Mouse (Mus musculus) C2C12 (cell line): ENCODE results near the gene Acvrl1. TPM values are rescaled to one million over a fixed set of nuclear protein-coding genes. Genes with fewer than 3 reads are reported as not detected.

Source experiments
- H3K27me3 ChIP-seq: one replicate; pipeline ENCODE4 v1.6.1; 2011; ENCODE audit not compliant: control insufficient read depth, insufficient read depth, insufficient read length
- H3K36me3 ChIP-seq: one replicate; pipeline ENCODE4 v1.6.1; 2011; ENCODE audit not compliant: control insufficient read depth, insufficient read depth
- H3K4me3 ChIP-seq: one replicate; pipeline ENCODE4 v1.5.1; 2011; ENCODE audit warnings: mild to moderate bottlenecking, control low read depth; ENCODE audit not compliant: poor library complexity, insufficient read depth, severe bottlenecking
- H3K79me2 ChIP-seq: one replicate; pipeline ENCODE4 v1.6.1; 2011; ENCODE audit not compliant: control insufficient read depth, insufficient read depth
- H3K79me3 ChIP-seq: one replicate; pipeline ENCODE4 v1.6.1; 2011; ENCODE audit warnings: low read depth, control low read depth
- H3ac ChIP-seq: one replicate; pipeline ENCODE3; 2011; ENCODE audit warnings: low read depth; ENCODE audit not compliant: control insufficient read depth, insufficient read length
- CEBPB ChIP-seq: IDR thresholded peaks from one replicate; pipeline ENCODE4 v1.6.1; 2011; ENCODE audit warnings: low read depth, mild to moderate bottlenecking, control low read depth, moderate library complexity
- CTCF ChIP-seq: IDR thresholded peaks from one replicate; pipeline ENCODE4 v1.5.1; 2011; ENCODE audit not compliant: control insufficient read depth, insufficient read depth, insufficient read length
- FOSL1 ChIP-seq: IDR thresholded peaks from one replicate; pipeline ENCODE4 v1.8.0; 2011; ENCODE audit warnings: mild to moderate bottlenecking, low read length; ENCODE audit not compliant: poor library complexity, insufficient read depth, severe bottlenecking
- MAX ChIP-seq: IDR thresholded peaks from one replicate; pipeline ENCODE4 v1.6.1; 2011; ENCODE audit warnings: mild to moderate bottlenecking, control low read depth
- MYOD1 ChIP-seq: IDR thresholded peaks from one replicate; pipeline ENCODE4 v1.6.1; 2011; ENCODE audit warnings: low read depth; ENCODE audit not compliant: control insufficient read depth, insufficient read length
- MYOG ChIP-seq: IDR thresholded peaks from one replicate; pipeline ENCODE4 v1.6.1; 2011; ENCODE audit not compliant: control insufficient read depth, insufficient read length; ENCODE audit errors: extremely low read depth
- USF1 ChIP-seq: IDR thresholded peaks from one replicate; pipeline ENCODE4 v1.6.1; 2011; ENCODE audit warnings: low read depth, mild to moderate bottlenecking, control low read depth, moderate library complexity
- polyA plus RNA-seq: library from polyadenylated mRNA; unstranded; fragments of >200 nt; fragmentation: generic; extraction: Trizol; gene quantifications from one replicate; pipeline ENCODE4 v1.2.1, GENCODE M21; 2012; ENCODE audit warnings: missing spikeins

The Acvrl1 gene
- polyA plus RNA-seq, 1 experiment, result 0.05 TPM

- H3K27me3 ChIP-seq, result peaks cover 13% of the 10 kb centered on the region
- TF ChIP-seq USF1 (no peak), MYOD1 (no peak), CEBPB (no peak), MAX (no peak), CTCF (no peak), FOSL1 (no peak), MYOG (no peak)
- no peak overlapping the region for H3K4me3 ChIP-seq
- H3ac ChIP-seq, result no peak overlapping the region
- H3K79me2 ChIP-seq, result no peaks in the 10 kb centered on the region
- H3K36me3 ChIP-seq, result no peaks in the 10 kb centered on the region
- H3K79me3 ChIP-seq, result no peaks in the 10 kb centered on the region
Observed at GRCm38 (mm10) chr15:101172016-101172415, 43.7 kb downstream of the Acvrl1 start.

GRCm38 (mm10) chr15:101173421-101174211 is 45.3 kb downstream of the Acvrl1 start, which contains the start of gene Acvr1b:
Gene Acvr1b (plus strand): TSS chr15:101174067.
- TF ChIP-seq MYOG, result no peak
- peak; percentile 58 for TF ChIP-seq MAX
- Histone ChIP-seq H3K4me3 (peak within 1 kb of the TSS; percentile 42), H3K27me3 (peaks cover under 1% of the 10 kb centered on the region), H3K36me3 (no peaks in the 10 kb centered on the region), H3ac (peak within 1 kb of the TSS; percentile 79), H3K79me2 (no peaks in the 10 kb centered on the region), H3K79me3 (no peaks in the 10 kb centered on the region)

GRCm38 (mm10) chr15:101174294-101175130 is 46.2 kb downstream of the Acvrl1 start:
- H3ac ChIP-seq, result peak overlapping the region; percentile 79
- peak overlapping the region; percentile 42 for H3K4me3 ChIP-seq
- H3K79me2 ChIP-seq, result no peaks in the 10 kb centered on the region
- H3K36me3 ChIP-seq, result no peaks in the 10 kb centered on the region
- no peaks in the 10 kb centered on the region for H3K27me3 ChIP-seq
- H3K79me3 ChIP-seq, result no peaks in the 10 kb centered on the region
- TF ChIP-seq MYOD1 (no peak), CEBPB (no peak), MYOG (no peak), USF1 (no peak), MAX (no peak), CTCF (no peak)

GRCm38 (mm10) chr15:101175131-101175460 is 46.8 kb downstream of the Acvrl1 start:
- no peak overlapping the region for H3K4me3 ChIP-seq
- H3K27me3 ChIP-seq, result no peaks in the 10 kb centered on the region
- H3K79me3 ChIP-seq, result no peaks in the 10 kb centered on the region
- no peaks in the 10 kb centered on the region for H3K79me2 ChIP-seq
- H3K36me3 ChIP-seq, result no peaks in the 10 kb centered on the region
- no peak overlapping the region for H3ac ChIP-seq
- TF ChIP-seq USF1, result no peak
- TF ChIP-seq MYOG, result no peak
- TF ChIP-seq MYOD1, result no peak
- TF ChIP-seq MAX, result no peak
- no peak for TF ChIP-seq CTCF
- no peak for TF ChIP-seq CEBPB
- TF ChIP-seq FOSL1, result no peak

GRCm38 (mm10) chr15:101175613-101176283 is 47.4 kb downstream of the Acvrl1 start:
- H3K27me3 ChIP-seq, result no peaks in the 10 kb centered on the region
- H3ac ChIP-seq, result no peak overlapping the region
- no peaks in the 10 kb centered on the region for H3K36me3 ChIP-seq
- H3K79me2 ChIP-seq, result no peaks in the 10 kb centered on the region
- no peak overlapping the region for H3K4me3 ChIP-seq
- TF ChIP-seq MAX (no peak), MYOD1 (no peak), CEBPB (no peak), FOSL1 (no peak), MYOG (no peak), CTCF (no peak), USF1 (no peak)
- H3K79me3 ChIP-seq, result no peaks in the 10 kb centered on the region
